Mouse (Mus musculus) left cerebral cortex, postnatal 4 days (tissue): ENCODE measurements around the gene Irx6. TPM values are rescaled to one million over a fixed set of nuclear protein-coding genes. Genes with fewer than 3 reads are reported as not detected.

Source experiments
- DNase-seq: peaks from one replicate; pipeline ENCODE4 v3.0.0-alpha.2; 2022
- intact Hi-C: fragments of 180-260 bp; cut with DNase I; formaldehyde crosslinking; loops from one replicate; pipeline ENCODE4 v1.15.1; 2025
- total RNA-seq, 2 experiments: library from RNA; stranded (reverse); gene quantifications; 2 replicates each; pipeline ENCODE4 v1.2.3; 2021

The Irx6 gene
- total RNA-seq, 2 experiments from 2014 or later: not detected

- intact Hi-C loops: loop anchor here (5.0 kb wide), 1 partner anchor 359 kb away; no protein-coding TSS in a partner anchor
- peak; percentile 79 for DNase-seq
Observed at GRCm38 (mm10) chr8:92721266-92721935, 47.3 kb downstream of the Irx6 start.

- intact Hi-C loops: loop anchor here (5.0 kb wide), 1 partner anchor 360 kb away; no protein-coding TSS in a partner anchor
- DNase-seq: no peak
Observed at GRCm38 (mm10) chr8:92721936-92722321, 47.8 kb downstream of the Irx6 start.

- intact Hi-C loops: loop anchor here (5.0 kb wide), 1 partner anchor 361 kb away; no protein-coding TSS in a partner anchor
- peak; percentile 23 for DNase-seq
Observed at GRCm38 (mm10) chr8:92723320-92723719, 49.2 kb downstream of the Irx6 start.

GRCm38 (mm10) chr8:92723947-92724346 lies 49.9 kb downstream of the Irx6 start:
- DNase-seq: no peak
- intact Hi-C loops: loop anchor here (5.0 kb wide), 1 partner anchor 362 kb away; no protein-coding TSS in a partner anchor

- intact Hi-C loops: loop anchor here (5.0 kb wide), 1 partner anchor 362 kb away; no protein-coding TSS in a partner anchor
- peak; percentile 21 for DNase-seq
Observed at GRCm38 (mm10) chr8:92724359-92724758, 50.3 kb downstream of the Irx6 start.

Other genes with a start within 250 kb of the Irx6 start
- gene Mmp2, start 153.0 kb downstream of the Irx6 start, total RNA-seq: 10 to 100 TPM; 12.2 to 14.2 TPM
- 1 to 10 TPM; 7.1 to 7.8 TPM for gene Lpcat2, start 181.1 kb downstream of the Irx6 start, total RNA-seq
- gene Capns2, start 227.1 kb downstream of the Irx6 start, total RNA-seq: 1 to 10 TPM; 2.1 to 2.2 TPM